Mouse (Mus musculus) E14TG2a.4 (cell line): ENCODE data around the gene St3gal3.

Source experiments
- H3K27me3 ChIP-seq: 2 replicates; pipeline ENCODE4 v1.6.1; 2014; ENCODE audit warnings: low read length, control low read depth; ENCODE audit not compliant: insufficient read depth
- H3K36me3 ChIP-seq: 2 replicates; pipeline ENCODE4 v1.6.1; 2014; ENCODE audit warnings: low read length, control low read depth; ENCODE audit not compliant: insufficient read depth
- H3K4me1 ChIP-seq: replicated peaks from 2 replicates; pipeline ENCODE4 v1.6.1; 2014; ENCODE audit warnings: low read depth, low read length, control low read depth
- H3K4me3 ChIP-seq: replicated peaks from 2 replicates; pipeline ENCODE4 v1.5.1; 2014; ENCODE audit warnings: mild to moderate bottlenecking, low read length
- H3K9me3 ChIP-seq: 2 replicates; pipeline ENCODE4 v1.6.1; 2014; ENCODE audit warnings: low read length, control low read depth
- CTCF ChIP-seq: conservative IDR thresholded peaks from 2 replicates; pipeline ENCODE4 v1.5.1; 2014; ENCODE audit warnings: low read length
- NANOG ChIP-seq: IDR thresholded peaks from 2 replicates; pipeline ENCODE4 v1.6.1; 2014; ENCODE audit warnings: borderline replicate concordance, low read length, mixed read lengths
- POU5F1 ChIP-seq: IDR thresholded peaks from 2 replicates; pipeline ENCODE4 v1.6.1; 2014; ENCODE audit warnings: low read length, borderline replicate concordance

The St3gal3 gene

GRCm38 (mm10) chr4:117928699-117929241 lies 205.9 kb downstream of the St3gal3 start:
- H3K4me1 ChIP-seq, result peaks cover 39% of the 10 kb centered on the region
- H3K9me3 ChIP-seq, result peaks cover 14% of the 10 kb centered on the region
- peaks cover 25% of the 10 kb centered on the region for H3K36me3 ChIP-seq
- peaks cover 64% of the 10 kb centered on the region for H3K27me3 ChIP-seq
- no peak; the same call in 1 of the 2 replicates for TF ChIP-seq CTCF
- TF ChIP-seq POU5F1, result no peak
- no peak for TF ChIP-seq NANOG
- peak overlapping the region; percentile 77 for H3K4me3 ChIP-seq

DNA sequence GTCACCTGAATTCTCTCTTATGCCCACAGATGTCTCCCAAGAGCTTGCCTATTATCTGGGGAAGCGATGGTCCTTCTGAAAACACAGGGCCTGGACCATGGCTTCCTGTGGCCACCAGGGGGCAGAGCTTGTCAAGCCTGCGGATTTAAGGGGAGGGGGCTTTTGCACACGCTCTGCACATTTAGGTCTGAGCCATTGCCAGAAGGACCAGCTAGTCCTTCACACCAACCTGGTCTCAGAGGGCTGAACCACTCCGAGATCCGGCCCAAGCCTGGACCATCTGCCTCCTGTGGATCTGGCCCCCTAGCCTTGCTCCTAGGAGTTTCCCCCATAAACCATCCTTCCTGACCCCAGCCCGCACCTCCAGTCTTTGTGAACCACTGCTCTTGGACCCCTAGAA lies 206.5 kb downstream of the St3gal3 start:
- Histone ChIP-seq H3K4me3 (no peak overlapping the region), H3K36me3 (peaks cover 23% of the 10 kb centered on the region), H3K9me3 (peaks cover 14% of the 10 kb centered on the region), H3K27me3 (peaks cover 69% of the 10 kb centered on the region), H3K4me1 (peaks cover 38% of the 10 kb centered on the region)
- TF ChIP-seq NANOG, result no peak
- TF ChIP-seq CTCF, result peak; percentile 92

GRCm38 (mm10) chr4:117926545-117927482 lies 207.9 kb downstream of the St3gal3 start:
- Histone ChIP-seq H3K4me3 (peak overlapping the region; percentile 80), H3K4me1 (peaks cover 33% of the 10 kb centered on the region), H3K36me3 (peaks cover 9% of the 10 kb centered on the region; the same call in 1 of the 2 replicates), H3K9me3 (peaks cover 14% of the 10 kb centered on the region), H3K27me3 (peaks cover 83% of the 10 kb centered on the region)
- TF ChIP-seq NANOG (no peak), POU5F1 (no peak), CTCF (no peak)

DNA sequence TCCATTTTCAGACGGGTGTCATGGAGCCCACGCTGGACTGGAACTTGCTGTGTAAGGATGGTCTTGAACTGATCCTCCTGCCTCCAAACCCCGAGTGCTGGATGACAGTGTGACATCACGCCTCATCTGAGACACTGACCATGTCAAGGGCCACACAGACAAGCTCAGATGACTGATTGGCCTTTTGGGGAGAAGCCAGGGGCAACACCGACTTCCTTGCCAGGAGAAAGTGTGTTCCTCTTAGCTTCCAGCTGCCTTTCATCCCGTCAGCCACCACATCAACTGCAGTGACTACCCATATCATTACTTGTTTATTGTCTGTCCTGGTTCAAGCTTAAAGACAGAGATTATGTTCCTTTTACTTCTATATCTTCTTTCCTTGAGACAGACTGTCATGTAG lies 209.8 kb downstream of the St3gal3 start:
- peaks cover 26% of the 10 kb centered on the region for H3K4me1 ChIP-seq
- no peak for TF ChIP-seq CTCF
- TF ChIP-seq NANOG, result no peak
- no peak for TF ChIP-seq POU5F1
- peaks cover 6% of the 10 kb centered on the region; the same call in 1 of the 2 replicates for H3K36me3 ChIP-seq
- H3K4me3 ChIP-seq, result no peak overlapping the region
- H3K9me3 ChIP-seq, result peaks cover 14% of the 10 kb centered on the region
- peaks cover 88% of the 10 kb centered on the region for H3K27me3 ChIP-seq

DNA sequence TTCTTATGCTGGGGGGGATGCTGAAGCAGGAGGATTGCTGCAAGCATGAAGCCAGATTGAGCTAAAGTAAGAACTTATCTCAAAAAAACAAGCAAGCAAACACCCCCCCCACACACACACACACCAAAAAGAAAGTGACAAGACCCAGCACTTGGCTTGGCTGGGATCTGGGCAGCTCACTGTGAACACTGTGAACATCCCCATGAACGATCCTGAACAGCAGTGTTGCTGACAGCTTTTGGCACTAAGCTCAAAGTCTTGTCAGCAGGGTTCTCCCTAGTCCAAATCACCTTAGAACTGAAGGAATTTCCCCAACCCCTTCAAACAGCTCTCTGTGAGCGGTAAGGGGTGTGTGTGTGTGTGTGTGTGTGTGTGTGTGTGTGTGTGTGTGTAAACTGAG lies 211.3 kb downstream of the St3gal3 start:
- H3K4me3 ChIP-seq, result no peak overlapping the region
- peaks cover 16% of the 10 kb centered on the region for H3K4me1 ChIP-seq
- H3K9me3 ChIP-seq, result peaks cover 14% of the 10 kb centered on the region
- peaks cover 6% of the 10 kb centered on the region; the same call in 1 of the 2 replicates for H3K36me3 ChIP-seq
- TF ChIP-seq NANOG, result no peak
- no peak for TF ChIP-seq CTCF
- H3K27me3 ChIP-seq, result peaks cover 81% of the 10 kb centered on the region

DNA sequence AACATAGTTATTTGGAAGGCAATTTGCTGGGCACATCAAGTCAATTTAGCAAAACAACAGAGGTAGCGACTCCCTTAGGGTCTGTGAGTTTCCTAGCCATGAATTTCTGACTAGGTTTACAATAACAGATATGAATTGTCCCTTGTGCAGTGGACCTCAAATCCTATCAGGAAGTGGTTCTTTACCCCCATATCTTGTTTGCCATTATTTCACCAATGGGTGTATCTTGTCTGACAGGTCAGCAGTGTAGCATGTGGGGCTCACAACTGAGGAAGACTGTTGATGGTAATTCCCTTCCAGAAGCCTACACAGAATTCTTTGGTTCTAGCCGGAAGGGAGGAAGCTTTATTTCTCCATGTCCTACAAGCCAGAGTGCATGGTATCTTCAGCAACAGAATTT lies 213.4 kb downstream of the St3gal3 start:
- H3K27me3 ChIP-seq, result peaks cover 60% of the 10 kb centered on the region
- H3K4me3 ChIP-seq, result no peak overlapping the region
- no peaks in the 10 kb centered on the region for H3K36me3 ChIP-seq
- peaks cover 10% of the 10 kb centered on the region for H3K4me1 ChIP-seq
- H3K9me3 ChIP-seq, result no peaks in the 10 kb centered on the region
- no peak for TF ChIP-seq POU5F1
- TF ChIP-seq NANOG, result no peak
- TF ChIP-seq CTCF, result no peak

DNA sequence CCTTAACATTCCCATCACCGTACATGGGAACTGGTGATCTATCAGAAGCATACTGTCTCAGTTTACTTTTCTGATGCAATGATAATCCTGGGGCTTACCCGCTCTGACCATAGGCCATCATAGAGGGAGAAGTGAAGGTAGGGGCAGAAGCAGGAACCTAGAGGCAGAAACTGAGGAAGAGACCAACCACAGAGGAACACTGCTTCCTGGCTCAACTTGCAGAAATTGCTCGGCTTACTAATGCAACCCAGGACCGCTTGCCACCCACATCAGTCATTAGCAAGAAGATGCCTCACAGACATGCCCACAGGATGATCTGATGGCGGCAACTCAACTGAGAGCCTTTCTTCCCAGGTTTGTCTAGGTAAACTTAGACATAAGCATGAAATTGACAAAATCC lies 216.0 kb downstream of the St3gal3 start:
- Histone ChIP-seq H3K4me3 (no peak overlapping the region), H3K9me3 (no peaks in the 10 kb centered on the region), H3K27me3 (peaks cover 35% of the 10 kb centered on the region), H3K4me1 (peaks cover 18% of the 10 kb centered on the region), H3K36me3 (no peaks in the 10 kb centered on the region)
- TF ChIP-seq CTCF (no peak), NANOG (no peak), POU5F1 (no peak)

DNA sequence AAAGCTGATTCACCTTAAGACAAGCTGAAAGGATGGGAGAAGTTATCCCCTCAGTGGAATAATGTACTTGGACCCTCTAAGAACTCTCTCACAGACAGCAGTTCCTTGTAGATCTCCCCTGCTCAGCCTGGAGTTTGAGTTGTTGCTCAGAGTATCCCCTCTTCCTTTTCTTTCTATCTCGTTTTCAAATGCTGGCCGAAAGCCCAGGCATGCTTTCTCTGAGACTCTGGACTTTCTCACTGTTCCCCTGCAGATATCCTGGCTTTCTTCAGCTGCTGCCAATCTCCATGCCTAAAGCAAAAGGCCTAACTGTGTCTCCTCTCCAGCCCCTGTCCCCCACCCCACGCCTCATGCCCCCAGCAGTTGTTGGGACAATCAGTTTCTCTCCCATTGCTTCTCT lies 216.5 kb downstream of the St3gal3 start:
- no peaks in the 10 kb centered on the region for H3K9me3 ChIP-seq
- TF ChIP-seq CTCF (no peak), NANOG (no peak), POU5F1 (no peak)
- peaks cover 30% of the 10 kb centered on the region for H3K27me3 ChIP-seq
- peaks cover 23% of the 10 kb centered on the region for H3K4me1 ChIP-seq
- no peaks in the 10 kb centered on the region for H3K36me3 ChIP-seq
- no peak overlapping the region for H3K4me3 ChIP-seq

GRCm38 (mm10) chr4:117917847-117918246 lies 216.9 kb downstream of the St3gal3 start:
- Histone ChIP-seq H3K4me1 (peaks cover 27% of the 10 kb centered on the region), H3K36me3 (0 out of 2 replicates have a peak, but pooled peaks cover under 1% of the 10 kb centered on the region), H3K4me3 (no peak overlapping the region), H3K9me3 (no peaks in the 10 kb centered on the region), H3K27me3 (peaks cover 26% of the 10 kb centered on the region)
- TF ChIP-seq NANOG, result no peak
- TF ChIP-seq CTCF, result no peak
- TF ChIP-seq POU5F1, result no peak
